Mouse (Mus musculus): ENCODE measurements around the gene Zfp710.
"Not testable (repeated sequence)": the region's sequence is repeated elsewhere in the genome, so short reads cannot be mapped to it uniquely, and the experiment has no call there.

Zfp710 gene

GRCm38 (mm10) chr7:80116158-80116557, 91.5 kb downstream of the Zfp710 start:
- DNase-seq = no peak

GRCm38 (mm10) chr7:80119198-80119597, 94.6 kb downstream of the Zfp710 start:
- DNase-seq = no peak

GRCm38 (mm10) chr7:80121083-80121482, 96.5 kb downstream of the Zfp710 start:
- DNase-seq = no peak

- peak; percentile 80 for DNase-seq
Measured at GRCm38 (mm10) chr7:80123115-80123514, 98.5 kb downstream of the Zfp710 start.

- DNase-seq = peak; percentile 25
Measured at GRCm38 (mm10) chr7:80123672-80124071, 99.1 kb downstream of the Zfp710 start.

- no peak for DNase-seq
Measured at GRCm38 (mm10) chr7:80129278-80129677, 104.7 kb downstream of the Zfp710 start.

- no peak for DNase-seq
Measured at GRCm38 (mm10) chr7:80130344-80131055, 105.9 kb downstream of the Zfp710 start.

- DNase-seq = not testable (repeated sequence)
Measured at GRCm38 (mm10) chr7:80131315-80131714, 106.7 kb downstream of the Zfp710 start.

- DNase-seq = peak; percentile 77
Measured at GRCm38 (mm10) chr7:80132541-80132940, 107.9 kb downstream of the Zfp710 start.

GRCm38 (mm10) chr7:80134454-80135172, 110.0 kb downstream of the Zfp710 start:
- no peak for DNase-seq

- DNase-seq = no peak
Measured at GRCm38 (mm10) chr7:80135173-80135532, 110.5 kb downstream of the Zfp710 start.

GRCm38 (mm10) chr7:80138375-80138774, 113.8 kb downstream of the Zfp710 start:
- DNase-seq = no peak

- peak; percentile 80 for DNase-seq
Measured at GRCm38 (mm10) chr7:80140815-80141214, 116.2 kb downstream of the Zfp710 start.
